Mouse (Mus musculus) lung, adult 2 months (tissue): ENCODE measurements around the gene Prrt1.

Experiments used
- CTCF ChIP-seq: fragments of 200-500 bp; IDR thresholded peaks from 2 replicates; pipeline ENCODE4 v1.5.1; 2011; ENCODE audit warnings: mild to moderate bottlenecking, low read length, control low read depth; ENCODE audit not compliant: insufficient read depth
- POLR2A ChIP-seq: fragments of 200-500 bp; IDR thresholded peaks from 2 replicates; pipeline ENCODE4 v1.6.1; 2011; ENCODE audit warnings: low read depth, mild to moderate bottlenecking, control low read depth, low read length, borderline replicate concordance; ENCODE audit errors: extremely low read depth

- TF ChIP-seq CTCF (no peak), POLR2A (no peak)
Observed at GRCm38 (mm10) chr17:34671151-34672066, 42.1 kb downstream of the Prrt1 start.
